Mouse (Mus musculus): ENCODE data around the gene Jmjd8. TPM values are rescaled to one million over a fixed set of nuclear protein-coding genes. Genes with fewer than 3 reads are reported as not detected.
A peak's percentile ranks its signal among the peaks of the same experiment; 100 is the strongest.
"Not testable (repeated sequence)": the region's sequence is repeated elsewhere in the genome, so short reads cannot be mapped to it uniquely, and the experiment has no call there.

Gene Jmjd8
- polyA plus RNA-seq, 1 experiment from 2014 or later, result 42.1 TPM

DNA sequence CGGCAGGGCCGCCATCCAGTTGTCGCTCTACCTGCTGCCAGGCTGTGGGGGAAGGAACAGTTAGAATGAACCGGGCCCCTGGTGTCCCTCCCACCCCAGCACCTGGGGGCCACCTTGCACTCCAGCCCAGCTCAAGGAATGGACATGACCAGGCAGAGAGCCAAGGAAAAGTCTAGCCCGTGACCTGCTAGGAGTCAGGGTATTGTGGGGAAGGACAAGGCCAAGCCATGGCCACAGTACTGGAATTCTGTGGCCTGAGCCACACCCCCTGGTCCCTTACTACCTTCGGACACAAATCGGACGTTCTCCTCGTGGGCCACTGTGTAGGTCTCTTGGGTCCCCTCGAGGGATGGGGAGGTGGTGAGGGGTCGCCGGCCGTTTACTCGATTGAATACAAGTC lies 35.6 kb downstream of the Jmjd8 start:
- Histone ChIP-seq H3K9ac (no peak overlapping the region), H3K9me3 (ENCODE audit: control insufficient read depth, low read length) (no peaks in the 10 kb centered on the region), H3K4me3 (replicated peaks; ENCODE audit: low read length) (no peak overlapping the region), H3K27ac (no peak overlapping the region), H3K36me3 (replicated peaks; ENCODE audit: control insufficient read depth, insufficient read depth) (no peaks in the 10 kb centered on the region), H3K27me3 (ENCODE audit: control insufficient read depth, insufficient read depth, low read length) (no peaks in the 10 kb centered on the region), H3K4me2 (replicated peaks) (no peak overlapping the region), H3K4me1 (replicated peaks; ENCODE audit: control insufficient read depth, insufficient read depth, low read length) (peaks cover 26% of the 10 kb centered on the region)
- no peak for DNase-seq (ENCODE audit: low spot score)
- ATAC-seq (ENCODE audit: low FRiP score), result no peak
- 92% methylated on average over 14 of the region's 14 CpGs for WGBS

GRCm38 (mm10) chr17:25865288-25865687 lies 36.6 kb downstream of the Jmjd8 start:
- ATAC-seq (ENCODE audit: low FRiP score), result no peak
- WGBS, result 90% methylated on average over 11 of the region's 11 CpGs
- no peaks in the 10 kb centered on the region for H3K36me3 ChIP-seq (replicated peaks; ENCODE audit: control insufficient read depth, insufficient read depth)

GRCm38 (mm10) chr17:25866172-25866571 lies 37.5 kb downstream of the Jmjd8 start:
- no peak for ATAC-seq (ENCODE audit: low FRiP score)
- 96% methylated on average over 3 of the region's 3 CpGs for WGBS
- no peak for DNase-seq (ENCODE audit: low spot score)
- H3K4me1 ChIP-seq (replicated peaks; ENCODE audit: control insufficient read depth, insufficient read depth, low read length), result peaks cover 18% of the 10 kb centered on the region
- no peaks in the 10 kb centered on the region for H3K27me3 ChIP-seq (ENCODE audit: control insufficient read depth, insufficient read depth, low read length)
- no peak overlapping the region for H3K4me2 ChIP-seq (replicated peaks)
- H3K9ac ChIP-seq, result no peak overlapping the region
- no peak overlapping the region for H3K4me3 ChIP-seq (replicated peaks; ENCODE audit: low read length)
- no peaks in the 10 kb centered on the region for H3K9me3 ChIP-seq (ENCODE audit: control insufficient read depth, low read length)
- H3K36me3 ChIP-seq (replicated peaks; ENCODE audit: control insufficient read depth, insufficient read depth), result no peaks in the 10 kb centered on the region
- H3K27ac ChIP-seq, result no peak overlapping the region

More at GRCm38 (mm10) chr17:25865288-25865687, 36.6 kb downstream of the Jmjd8 start:
- Histone ChIP-seq H3K27ac (no peak overlapping the region), H3K4me2 (replicated peaks) (no peak overlapping the region), H3K27me3 (ENCODE audit: control insufficient read depth, insufficient read depth, low read length) (no peaks in the 10 kb centered on the region), H3K4me3 (replicated peaks; ENCODE audit: low read length) (no peak overlapping the region), H3K9ac (no peak overlapping the region), H3K9me3 (ENCODE audit: control insufficient read depth, low read length) (no peaks in the 10 kb centered on the region), H3K4me1 (replicated peaks; ENCODE audit: control insufficient read depth, insufficient read depth, low read length) (peaks cover 26% of the 10 kb centered on the region)
- no peak for DNase-seq (ENCODE audit: low spot score)

- ATAC-seq (ENCODE audit: low FRiP score) (no peak), DNase-seq (ENCODE audit: low spot score) (no peak)
- peaks cover 12% of the 10 kb centered on the region for H3K4me1 ChIP-seq (replicated peaks; ENCODE audit: control insufficient read depth, insufficient read depth, low read length)
- peak overlapping the region; percentile 72 for H3K4me3 ChIP-seq (replicated peaks; ENCODE audit: low read length)
- 20% methylated on average over 7 of the region's 7 CpGs for WGBS
- H3K9me3 ChIP-seq (ENCODE audit: control insufficient read depth, low read length), result no peaks in the 10 kb centered on the region
- H3K9ac ChIP-seq, result peak overlapping the region; percentile 70; the same call in 1 of the 2 replicates
- no peaks in the 10 kb centered on the region for H3K27me3 ChIP-seq (ENCODE audit: control insufficient read depth, insufficient read depth, low read length)
- H3K27ac ChIP-seq, result no peak overlapping the region
- H3K4me2 ChIP-seq (replicated peaks), result peak overlapping the region; percentile 92
- H3K36me3 ChIP-seq (replicated peaks; ENCODE audit: control insufficient read depth, insufficient read depth), result no peaks in the 10 kb centered on the region
Observed at GRCm38 (mm10) chr17:25867509-25867835, 38.8 kb downstream of the Jmjd8 start.

DNA sequence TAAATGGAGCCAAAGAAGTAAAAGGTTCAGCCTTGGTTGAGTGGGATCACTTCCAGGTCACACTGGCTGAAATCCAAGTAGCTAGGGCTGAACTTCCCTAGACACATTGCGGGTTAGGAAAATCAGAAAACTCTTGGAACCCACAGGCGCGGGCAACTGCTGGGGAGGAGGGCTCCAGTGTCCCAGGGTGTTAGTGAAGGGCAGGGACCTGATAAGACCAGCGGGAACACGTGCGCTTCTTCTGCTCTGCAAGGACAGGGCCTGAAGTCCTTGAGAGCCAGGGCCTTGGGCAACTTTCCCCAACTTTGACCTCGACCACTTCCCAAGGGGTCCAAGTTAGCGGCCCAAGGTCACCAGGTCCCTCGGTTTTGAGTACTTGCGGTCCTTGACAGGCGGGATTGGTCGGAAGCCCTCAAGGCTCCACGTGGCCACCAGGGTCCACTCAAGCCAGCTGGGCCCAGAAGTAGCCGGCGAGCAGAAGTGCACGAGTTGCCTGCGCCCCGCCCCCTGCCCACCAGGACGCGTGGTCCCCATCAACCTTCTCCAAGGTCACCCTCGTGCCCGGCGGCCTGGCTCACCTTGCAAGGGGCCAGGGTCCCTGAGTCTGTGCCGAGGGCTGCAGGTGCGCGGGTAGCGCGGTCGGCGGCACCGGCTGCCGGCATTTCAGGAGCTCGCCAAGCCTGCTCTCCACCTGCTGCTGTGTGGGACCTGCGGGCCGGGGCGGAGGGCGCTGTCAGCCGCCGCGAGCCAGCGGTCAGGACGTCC lies 39.4 kb downstream of the Jmjd8 start:
- H3K27me3 ChIP-seq (ENCODE audit: control insufficient read depth, insufficient read depth, low read length), result no peaks in the 10 kb centered on the region
- peak overlapping the region; percentile 92 for H3K4me2 ChIP-seq (replicated peaks)
- 0 out of 2 replicates have a peak overlapping the region, but pooled peaks have one; percentile 10 for H3K27ac ChIP-seq
- H3K4me3 ChIP-seq (replicated peaks; ENCODE audit: low read length), result peak overlapping the region; percentile 72
- no peaks in the 10 kb centered on the region for H3K9me3 ChIP-seq (ENCODE audit: control insufficient read depth, low read length)
- ATAC-seq (ENCODE audit: low FRiP score), result no peak; the same call in 1 of the 2 replicates
- peak overlapping the region; percentile 70 for H3K9ac ChIP-seq
- H3K36me3 ChIP-seq (replicated peaks; ENCODE audit: control insufficient read depth, insufficient read depth), result no peaks in the 10 kb centered on the region
- WGBS, result 1% methylated on average over 41 of the region's 42 CpGs
- no peak for DNase-seq (ENCODE audit: low spot score)
- peaks cover 12% of the 10 kb centered on the region for H3K4me1 ChIP-seq (replicated peaks; ENCODE audit: control insufficient read depth, insufficient read depth, low read length)

DNA sequence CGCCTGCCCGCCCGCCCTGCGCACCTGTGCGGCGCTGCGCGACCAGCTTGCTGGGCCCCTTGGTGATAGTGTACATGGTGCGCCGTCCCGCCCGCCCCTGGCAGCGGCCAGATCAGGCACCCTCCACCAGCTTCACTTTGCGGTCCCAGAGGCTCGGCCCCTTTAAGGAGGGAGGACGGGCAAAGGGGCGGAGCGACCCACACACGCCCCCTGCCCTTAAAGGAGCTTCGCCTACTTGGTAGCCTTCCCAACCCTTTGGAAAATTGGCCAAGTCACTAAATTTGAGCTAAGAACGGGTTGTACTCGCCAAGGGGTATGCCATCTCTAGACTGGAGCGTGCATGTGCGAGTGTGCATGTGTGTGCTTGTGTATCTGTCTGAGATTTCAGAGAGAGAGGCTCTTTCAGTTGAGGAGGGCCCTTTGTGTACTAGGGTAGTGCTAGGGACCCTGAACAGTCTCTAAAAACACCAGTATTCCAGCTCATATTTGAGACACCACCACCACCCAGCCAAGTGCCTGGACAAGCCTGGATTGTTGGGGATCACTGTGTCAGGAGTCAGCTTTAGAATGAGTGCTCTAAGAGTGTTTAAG lies 40.0 kb downstream of the Jmjd8 start, which contains the start of gene Mcrip2:
TSS of gene Mcrip2 (minus strand) at position 164 of the 591 bp plus-strand sequence.
- ATAC-seq (ENCODE audit: low FRiP score), result peak; percentile 88
- Histone ChIP-seq H3K4me3 (replicated peaks; ENCODE audit: low read length) (peak within 1 kb of the TSS; percentile 72), H3K27me3 (ENCODE audit: control insufficient read depth, insufficient read depth, low read length) (no peaks in the 10 kb centered on the region), H3K27ac (0 out of 2 replicates have a peak within 1 kb of the TSS, but pooled peaks have one; percentile 10), H3K9ac (peak within 1 kb of the TSS; percentile 70), H3K9me3 (ENCODE audit: control insufficient read depth, low read length) (no peaks in the 10 kb centered on the region), H3K36me3 (replicated peaks; ENCODE audit: control insufficient read depth, insufficient read depth) (no peaks in the 10 kb centered on the region), H3K4me1 (replicated peaks; ENCODE audit: control insufficient read depth, insufficient read depth, low read length) (peaks cover 12% of the 10 kb centered on the region), H3K4me2 (replicated peaks) (peak within 1 kb of the TSS; percentile 92)
- WGBS, result under 1% methylated on average over 24 of the region's 24 CpGs
- peak; percentile 77 for DNase-seq (ENCODE audit: low spot score)

GRCm38 (mm10) chr17:25869498-25869897 lies 40.8 kb downstream of the Jmjd8 start:
- ATAC-seq (ENCODE audit: low FRiP score), result no peak
- H3K9me3 ChIP-seq (ENCODE audit: control insufficient read depth, low read length), result no peaks in the 10 kb centered on the region
- H3K4me3 ChIP-seq (replicated peaks; ENCODE audit: low read length), result no peak overlapping the region
- H3K27me3 ChIP-seq (ENCODE audit: control insufficient read depth, insufficient read depth, low read length), result no peaks in the 10 kb centered on the region
- H3K4me2 ChIP-seq (replicated peaks), result no peak overlapping the region
- H3K27ac ChIP-seq, result no peak overlapping the region
- no peak for DNase-seq (ENCODE audit: low spot score)
- H3K36me3 ChIP-seq (replicated peaks; ENCODE audit: control insufficient read depth, insufficient read depth), result no peaks in the 10 kb centered on the region
- peaks cover 17% of the 10 kb centered on the region for H3K4me1 ChIP-seq (replicated peaks; ENCODE audit: control insufficient read depth, insufficient read depth, low read length)
- WGBS, result 91% methylated on average over 8 of the region's 8 CpGs
- no peak overlapping the region for H3K9ac ChIP-seq

DNA sequence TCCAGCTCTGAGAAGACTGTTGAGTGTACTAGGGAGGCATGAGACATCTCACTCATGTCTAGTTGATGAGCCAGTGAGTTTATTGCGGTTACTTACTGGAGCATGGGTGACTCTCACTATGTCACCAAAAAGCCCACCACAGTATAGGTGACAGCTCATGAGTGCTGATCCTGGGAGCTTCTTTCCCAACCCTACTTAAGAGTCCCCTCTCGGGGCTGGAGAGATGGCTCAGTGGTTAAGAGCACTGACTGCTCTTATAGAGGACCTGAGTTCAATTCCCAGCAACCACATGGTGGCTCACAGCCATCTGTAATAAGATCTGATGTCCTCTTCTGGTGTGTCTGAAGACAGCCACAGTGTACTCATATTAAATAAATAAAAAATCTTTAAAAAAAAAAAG lies 41.3 kb downstream of the Jmjd8 start:
- Histone ChIP-seq H3K27ac (no peak overlapping the region), H3K4me1 (replicated peaks; ENCODE audit: control insufficient read depth, insufficient read depth, low read length) (peaks cover 17% of the 10 kb centered on the region), H3K36me3 (replicated peaks; ENCODE audit: control insufficient read depth, insufficient read depth) (no peaks in the 10 kb centered on the region), H3K9ac (no peak overlapping the region), H3K4me3 (replicated peaks; ENCODE audit: low read length) (no peak overlapping the region), H3K27me3 (ENCODE audit: control insufficient read depth, insufficient read depth, low read length) (no peaks in the 10 kb centered on the region), H3K9me3 (ENCODE audit: control insufficient read depth, low read length) (no peaks in the 10 kb centered on the region), H3K4me2 (replicated peaks) (no peak overlapping the region)
- 89% methylated on average over 2 of the region's 2 CpGs for WGBS
- ATAC-seq (ENCODE audit: low FRiP score) (no peak), DNase-seq (ENCODE audit: low spot score) (no peak)

DNA sequence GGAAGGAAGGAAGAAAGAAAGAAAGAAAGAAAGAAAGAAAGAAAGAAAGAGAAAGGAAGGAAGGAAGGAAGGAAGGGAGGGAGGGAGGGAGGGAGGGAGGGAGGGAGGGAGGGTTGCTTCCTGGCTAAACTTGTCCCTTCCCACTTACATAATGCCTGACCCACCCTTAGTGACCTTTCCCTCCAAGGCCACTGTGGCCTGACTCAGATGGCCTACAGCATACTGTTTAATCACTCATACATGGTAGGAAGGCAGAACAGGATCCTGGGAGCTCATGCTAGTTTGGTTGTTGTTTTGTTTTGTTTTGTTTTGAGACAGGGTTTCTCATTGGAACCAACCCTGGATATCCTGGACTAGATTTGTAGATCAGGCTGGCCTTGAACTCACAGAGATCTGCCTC lies 42.9 kb downstream of the Jmjd8 start:
- not testable (repeated sequence) for H3K9me3 ChIP-seq (ENCODE audit: control insufficient read depth, low read length); H3K4me2 ChIP-seq (replicated peaks); H3K4me3 ChIP-seq (replicated peaks; ENCODE audit: low read length); H3K27ac ChIP-seq; DNase-seq (ENCODE audit: low spot score); ATAC-seq (ENCODE audit: low FRiP score); H3K27me3 ChIP-seq (ENCODE audit: control insufficient read depth, insufficient read depth, low read length); H3K9ac ChIP-seq; H3K36me3 ChIP-seq (replicated peaks; ENCODE audit: control insufficient read depth, insufficient read depth)
- H3K4me1 ChIP-seq (replicated peaks; ENCODE audit: control insufficient read depth, insufficient read depth, low read length), result peaks cover 24% of the 10 kb centered on the region
